Mouse (Mus musculus) fibroblast of lung, adult 2 months (primary cell): ENCODE results near the gene Zbtb16.
A peak's percentile ranks its signal among the peaks of the same experiment; 100 is the strongest.

Experiments used
- DNase-seq: peaks from one replicate; pipeline ENCODE4 v3.0.0-alpha.2; 2011; ENCODE audit warnings: low read depth

Gene Zbtb16

GRCm38 (mm10) chr9:48744451-48744850, 91.6 kb downstream of the Zbtb16 start:
- DNase-seq = no peak

GRCm38 (mm10) chr9:48743338-48744285, 92.4 kb downstream of the Zbtb16 start:
- DNase-seq = no peak

DNA sequence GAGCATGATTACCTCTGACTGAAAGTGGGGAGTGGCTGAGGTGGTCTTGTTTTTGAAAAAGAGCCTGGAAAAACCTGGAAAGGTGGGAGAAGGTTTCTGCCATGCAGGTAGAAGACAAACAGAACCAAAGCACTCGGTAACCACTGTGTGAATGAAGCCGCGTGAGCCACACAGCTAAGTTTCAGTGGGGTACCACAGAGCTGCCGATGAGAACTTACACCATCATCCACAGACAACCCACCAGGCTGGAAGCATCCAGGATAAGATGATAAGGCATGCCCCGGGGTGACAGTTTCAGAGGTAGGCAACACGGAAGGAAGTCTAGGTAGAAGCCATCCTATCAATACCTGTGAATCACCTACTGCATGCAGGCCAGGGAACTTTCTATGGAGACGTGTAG, 93.9 kb downstream of the Zbtb16 start:
- DNase-seq = no peak

- no peak for DNase-seq
Measured at GRCm38 (mm10) chr9:48741433-48742077, 94.5 kb downstream of the Zbtb16 start.

DNA sequence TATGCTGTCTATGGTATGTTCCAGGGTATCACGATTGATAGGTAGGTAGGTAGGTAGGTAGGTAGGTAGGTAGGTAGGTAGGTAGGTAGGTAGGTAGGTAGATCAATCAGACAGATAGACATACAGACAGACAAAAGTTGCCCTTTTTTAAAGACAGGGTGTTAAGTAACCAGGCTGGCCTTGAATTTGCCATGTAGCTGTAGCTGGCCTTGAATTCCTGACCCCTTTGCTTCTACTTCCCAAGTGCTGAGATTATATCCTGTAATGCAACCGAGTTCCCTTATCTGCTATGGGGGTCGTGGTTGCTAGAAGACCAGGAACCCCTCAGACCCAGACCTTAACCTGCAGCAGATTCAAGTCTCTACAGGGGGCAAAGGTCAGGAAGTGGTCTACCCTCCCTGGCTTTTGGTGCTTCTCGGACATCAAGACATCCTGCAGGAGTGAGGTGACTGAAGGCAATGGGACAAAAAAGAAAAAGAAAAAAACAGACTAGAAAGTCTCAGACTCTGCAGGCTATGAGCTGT, 95.2 kb downstream of the Zbtb16 start:
- DNase-seq = no peak

- DNase-seq = peak; percentile 88
Measured at GRCm38 (mm10) chr9:48740098-48740505, 95.9 kb downstream of the Zbtb16 start.

DNA sequence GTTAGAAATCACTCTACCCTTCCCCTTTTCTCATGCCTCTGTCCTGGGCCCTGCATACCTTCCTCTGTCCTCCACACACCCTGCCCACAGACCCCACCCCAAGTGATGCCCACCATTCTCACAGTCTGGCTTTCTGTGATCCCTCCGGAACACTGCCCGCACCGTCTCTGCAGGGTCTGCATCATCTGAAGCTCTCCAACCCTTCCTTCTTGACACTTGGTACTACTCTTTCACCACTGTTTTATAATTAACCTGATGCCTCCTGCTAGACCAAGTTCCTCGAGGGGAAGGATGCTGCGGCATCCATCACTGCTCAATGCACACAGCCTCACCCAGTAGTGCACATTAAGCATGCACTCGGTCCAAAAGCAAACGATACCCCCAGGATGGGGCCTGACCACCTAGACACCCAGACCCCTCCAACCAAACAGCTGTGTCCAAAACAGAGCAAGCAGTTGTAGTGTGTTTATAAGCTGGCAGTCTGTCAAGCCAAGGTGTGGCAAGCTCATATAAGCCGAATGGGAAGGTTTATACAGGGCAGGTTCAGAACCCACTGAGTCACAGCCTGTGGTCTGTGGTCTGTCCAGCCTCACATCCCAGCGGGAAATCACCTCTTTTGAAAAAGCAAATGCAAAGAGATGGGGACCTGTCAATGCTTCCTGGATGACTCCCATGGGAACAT, 97.1 kb downstream of the Zbtb16 start:
- no peak for DNase-seq

GRCm38 (mm10) chr9:48737911-48738310, 98.1 kb downstream of the Zbtb16 start:
- no peak for DNase-seq

DNA sequence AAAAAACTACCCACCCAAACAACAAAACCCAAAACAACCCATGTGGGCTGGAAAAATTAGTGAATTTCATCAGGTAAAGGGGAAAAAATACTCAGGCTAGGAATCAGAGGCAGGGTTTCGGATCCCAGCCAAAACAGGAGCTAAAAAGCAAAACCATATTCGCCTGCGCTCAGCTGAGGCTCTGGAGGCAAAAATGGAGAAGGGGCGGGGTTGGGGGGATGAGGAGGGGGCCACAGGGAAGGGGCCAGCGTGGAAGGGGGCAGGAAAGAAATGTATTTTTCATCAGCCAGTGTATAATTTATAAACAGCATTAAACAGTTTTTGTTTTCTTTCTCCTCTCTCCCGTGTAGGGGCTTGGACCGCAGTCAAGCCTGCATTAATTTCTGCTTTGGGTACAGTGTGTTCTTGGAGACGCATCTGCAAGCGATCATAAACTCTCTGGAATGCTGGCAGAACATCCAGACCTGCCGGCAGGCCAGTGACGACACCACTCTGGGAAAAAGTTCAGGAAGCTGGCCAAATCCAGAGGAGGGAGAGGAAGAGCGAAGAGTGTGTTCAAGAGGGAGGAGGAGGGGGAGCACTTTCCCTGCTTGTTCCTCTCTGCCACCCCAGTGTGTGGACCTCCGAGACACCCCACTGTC, 98.7 kb downstream of the Zbtb16 start:
- peak; percentile 79 for DNase-seq

DNA sequence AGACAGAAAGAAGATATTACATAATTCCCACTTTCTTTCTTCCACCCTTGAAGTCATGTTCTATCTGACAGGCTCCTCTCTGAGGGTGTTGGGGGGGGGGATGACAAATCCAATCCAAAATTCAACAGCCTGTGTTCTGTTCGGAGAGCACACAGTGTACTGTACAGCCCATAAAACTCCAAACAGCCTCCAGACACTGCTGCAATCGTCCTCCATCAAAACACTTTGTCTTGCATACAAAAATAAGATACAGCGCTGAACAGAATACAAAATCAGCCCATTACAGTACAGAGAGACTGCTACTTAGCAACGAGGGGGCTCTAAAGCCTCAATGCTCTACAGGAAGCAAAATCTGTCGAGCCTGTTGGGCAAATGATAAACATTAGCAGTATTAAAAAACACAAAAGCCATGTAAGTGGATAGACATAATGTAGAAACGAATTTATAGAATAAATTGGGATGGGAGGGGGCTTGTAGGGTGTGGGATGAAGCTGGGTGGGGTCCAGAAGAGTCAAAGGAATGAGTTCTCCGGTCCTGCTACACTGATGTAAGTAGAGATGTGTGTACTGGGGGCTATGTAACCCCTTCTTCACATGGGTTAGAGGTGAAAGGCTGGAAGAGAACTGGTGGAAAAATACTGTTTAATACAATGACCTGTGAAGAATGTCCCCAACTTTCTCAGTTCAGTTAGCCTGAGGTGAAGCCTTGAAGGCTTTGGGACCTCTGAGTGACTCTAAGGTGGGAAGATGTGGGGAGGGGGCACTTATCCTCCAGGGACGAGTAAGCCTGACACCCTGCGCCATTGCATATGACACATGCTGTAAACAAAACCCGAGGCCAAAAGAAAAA, 99.4 kb downstream of the Zbtb16 start:
- DNase-seq = no peak

DNA sequence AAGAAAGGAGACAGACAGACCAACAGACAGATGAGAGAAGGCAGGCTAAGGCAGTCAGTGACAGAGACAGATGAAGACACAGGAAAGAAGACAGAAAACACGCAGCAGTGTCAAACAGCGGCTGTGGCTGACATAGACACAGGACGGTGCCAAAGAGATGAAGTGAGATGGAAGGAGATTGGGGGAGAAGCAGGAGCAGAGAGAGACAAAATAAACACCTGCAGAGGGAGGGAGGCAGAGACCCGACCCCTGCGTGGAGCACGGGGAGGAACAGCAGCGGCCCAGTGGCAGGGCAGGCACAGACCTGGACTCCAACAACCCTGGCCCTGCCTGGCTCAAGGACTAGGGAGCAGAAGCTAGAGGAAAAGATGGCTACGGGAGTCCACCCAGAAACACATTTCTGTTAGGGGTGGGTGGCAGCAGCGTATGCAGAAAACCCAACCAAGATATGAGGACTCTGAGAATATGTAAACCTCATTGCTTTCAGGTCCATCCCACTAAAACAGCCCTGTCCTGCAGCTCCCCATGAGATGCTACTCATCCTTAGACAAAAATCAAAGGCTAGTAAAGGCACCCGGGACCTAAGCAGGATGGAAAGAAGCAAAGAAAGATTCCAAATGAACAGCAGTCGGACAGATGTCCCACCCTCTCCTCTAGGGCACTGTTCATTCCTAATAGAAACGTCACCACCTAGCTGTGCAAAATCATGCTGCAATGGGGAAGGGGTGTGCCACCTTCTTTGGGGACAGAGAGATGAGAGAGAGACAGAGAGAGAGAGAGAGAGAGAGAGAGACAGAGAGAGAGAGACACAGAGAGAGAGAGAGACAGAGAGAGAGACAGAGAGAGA, 100.3 kb downstream of the Zbtb16 start:
- no peak for DNase-seq

- no peak for DNase-seq
Measured at GRCm38 (mm10) chr9:48734725-48735465, 101.1 kb downstream of the Zbtb16 start.

- peak; percentile 56 for DNase-seq
Measured at GRCm38 (mm10) chr9:48733817-48734544, 102.0 kb downstream of the Zbtb16 start.

- DNase-seq = no peak
Measured at GRCm38 (mm10) chr9:48733083-48733482, 102.9 kb downstream of the Zbtb16 start.

DNA sequence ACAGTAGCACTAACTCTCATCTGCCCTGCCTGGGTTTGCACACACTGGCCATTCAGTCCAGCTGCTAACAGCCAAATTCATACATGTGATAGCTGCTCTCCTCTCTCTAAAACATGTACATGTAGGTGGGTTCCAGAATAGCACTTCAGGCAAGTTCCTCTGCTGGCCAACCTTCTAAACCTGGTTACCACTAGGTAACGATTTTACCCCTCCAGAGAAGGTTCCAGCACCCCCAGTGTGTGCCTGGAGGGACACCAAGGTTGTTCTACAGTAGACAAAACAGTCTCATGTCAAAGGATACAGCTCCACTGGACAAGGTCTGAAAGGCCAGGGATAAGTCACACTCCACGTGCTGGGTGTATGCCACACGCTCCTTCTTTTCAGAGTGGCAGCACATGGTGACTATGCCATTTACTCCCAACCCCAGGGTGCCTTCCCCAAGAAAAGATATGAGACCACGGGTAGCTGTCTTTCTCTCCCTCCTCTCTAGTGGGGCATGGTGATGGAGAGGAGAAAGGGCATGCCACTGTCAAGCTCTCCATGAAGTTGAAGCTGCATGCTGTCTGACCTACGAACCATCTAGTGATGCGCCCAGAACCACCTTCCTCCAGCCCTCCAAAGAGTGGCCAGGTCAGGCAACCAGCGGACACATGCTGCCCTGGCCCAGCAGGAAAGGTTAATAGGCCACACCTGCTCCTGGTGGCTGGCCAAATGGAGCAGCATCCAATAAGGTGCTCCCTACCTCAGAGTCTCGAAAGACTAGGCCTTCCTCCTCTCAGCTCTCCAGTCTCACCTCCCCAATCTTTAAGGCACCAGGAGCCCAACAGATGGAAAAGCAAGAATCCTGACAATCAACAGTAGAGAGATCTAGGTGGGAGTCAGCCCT, 104.1 kb downstream of the Zbtb16 start:
- no peak for DNase-seq

- DNase-seq = no peak
Measured at GRCm38 (mm10) chr9:48730446-48730979, 105.5 kb downstream of the Zbtb16 start.

- DNase-seq = no peak
Measured at GRCm38 (mm10) chr9:48729471-48729870, 106.6 kb downstream of the Zbtb16 start.
